Mouse (Mus musculus) left cerebral cortex, postnatal 14 days (tissue): ENCODE results near the gene Cpa1. TPM values are rescaled to one million over a fixed set of nuclear protein-coding genes. Genes with fewer than 3 reads are reported as not detected.

Experiments
- DNase-seq, 2 experiments: peaks; one replicate each; pipeline ENCODE4 v3.0.0; 2021 to 2022; ENCODE audit warnings: low spot score in 2 of 2, mixed read lengths in 1 of 2
- intact Hi-C: fragments of 180-260 bp; cut with DNase I; formaldehyde crosslinking; loops from one replicate; pipeline ENCODE4 v1.15.1; 2025
- total RNA-seq, 2 experiments: library from RNA; stranded (reverse); gene quantifications; 2 replicates each; pipeline ENCODE4 v1.2.3; 2021

The Cpa1 gene
- total RNA-seq, 2 experiments from 2014 or later, result not detected

GRCm38 (mm10) chr6:30664776-30665175, 25.8 kb downstream of the Cpa1 start:
- intact Hi-C loops, result no loop called here
- no peak for DNase-seq

GRCm38 (mm10) chr6:30665296-30665695, 26.3 kb downstream of the Cpa1 start:
- intact Hi-C loops, result no loop called here
- no peak for DNase-seq

- no peak for DNase-seq
- intact Hi-C loops, result no loop called here
Observed at GRCm38 (mm10) chr6:30666043-30666442, 27.0 kb downstream of the Cpa1 start.

- intact Hi-C loops, result no loop called here
- DNase-seq, result no peak
Observed at GRCm38 (mm10) chr6:30667585-30667984, 28.6 kb downstream of the Cpa1 start.

- intact Hi-C loops, result no loop called here
- no peak for DNase-seq
Observed at GRCm38 (mm10) chr6:30671696-30672095, 32.7 kb downstream of the Cpa1 start.

- no peak for DNase-seq
- intact Hi-C loops, result no loop called here
Observed at GRCm38 (mm10) chr6:30673764-30674561, 34.9 kb downstream of the Cpa1 start.

GRCm38 (mm10) chr6:30674714-30675280, 35.8 kb downstream of the Cpa1 start:
- intact Hi-C loops, result loop anchor here (5.0 kb wide), 1 partner anchor 122 kb away; no protein-coding TSS in a partner anchor
- peak in 1 of 2 experiments; percentile 28 for DNase-seq

- intact Hi-C loops, result loop anchor here (5.0 kb wide), 1 partner anchor 123 kb away; no protein-coding TSS in a partner anchor
- DNase-seq, result no peak
Observed at GRCm38 (mm10) chr6:30675281-30675771, 36.3 kb downstream of the Cpa1 start.

- DNase-seq, result no peak
- intact Hi-C loops, result loop anchor here (5.0 kb wide), 1 partner anchor 124 kb away; no protein-coding TSS in a partner anchor
Observed at GRCm38 (mm10) chr6:30676506-30676905, 37.5 kb downstream of the Cpa1 start.

GRCm38 (mm10) chr6:30677591-30677990, 38.6 kb downstream of the Cpa1 start:
- intact Hi-C loops, result loop anchor here (5.0 kb wide), 1 partner anchor 125 kb away; no protein-coding TSS in a partner anchor
- no peak for DNase-seq

- no peak for DNase-seq
- intact Hi-C loops, result loop anchor here (5.0 kb wide), 1 partner anchor 126 kb away; no protein-coding TSS in a partner anchor
Observed at GRCm38 (mm10) chr6:30678482-30678881, 39.5 kb downstream of the Cpa1 start.

GRCm38 (mm10) chr6:30679567-30679966, 40.5 kb downstream of the Cpa1 start:
- DNase-seq, result no peak
- intact Hi-C loops, result loop anchor here (5.0 kb wide), 1 partner anchor 127 kb away; no protein-coding TSS in a partner anchor

- DNase-seq, result no peak
- intact Hi-C loops, result no loop called here
Observed at GRCm38 (mm10) chr6:30680442-30680841, 41.4 kb downstream of the Cpa1 start.

GRCm38 (mm10) chr6:30681935-30682900, 43.2 kb downstream of the Cpa1 start:
- DNase-seq, result no peak
- intact Hi-C loops, result no loop called here

GRCm38 (mm10) chr6:30684570-30684969, 45.6 kb downstream of the Cpa1 start:
- DNase-seq, result no peak
- intact Hi-C loops, result no loop called here

GRCm38 (mm10) chr6:30687198-30687597, 48.2 kb downstream of the Cpa1 start:
- intact Hi-C loops, result no loop called here
- DNase-seq, result no peak

- intact Hi-C loops, result no loop called here
- DNase-seq, result no peak
Observed at GRCm38 (mm10) chr6:30692826-30693225, 53.8 kb downstream of the Cpa1 start.

GRCm38 (mm10) chr6:30693350-30693991, 54.5 kb downstream of the Cpa1 start, which contains the start of gene Cep41:
Gene Cep41 (minus strand): TSS chr6:30693749.
- intact Hi-C loops, result no loop called here
- peak; percentile 97 to 98 for DNase-seq

GRCm38 (mm10) chr6:30694209-30694608, 55.2 kb downstream of the Cpa1 start:
- intact Hi-C loops, result no loop called here
- peak in 1 of 2 experiments; percentile 68 for DNase-seq
